Mouse (Mus musculus): Measurements from ENCODE around the gene Selenon. TPM values are rescaled to one million over a fixed set of nuclear protein-coding genes. Genes with fewer than 3 reads are reported as not detected.

Gene Selenon
- polyA plus RNA-seq, 1 experiment from 2014 or later = 43.6 TPM

GRCm38 (mm10) chr4:134564093-134564492 lies 12.1 kb upstream of the Selenon start:
- no peak overlapping the region for H3K27ac ChIP-seq (replicated peaks in 1 of 2; ENCODE audit: control insufficient read depth in 1 of 2, insufficient read depth in 1 of 2, low read depth in 2 of 2, low read length in 2 of 2)
- H3K9ac ChIP-seq (ENCODE audit: low read length) = no peak overlapping the region
- no peak overlapping the region for H3K4me3 ChIP-seq (ENCODE audit: control insufficient read depth in 1 of 2, insufficient read depth in 1 of 2, low read depth in 1 of 2, low read length in 2 of 2)
- WGBS = 80% methylated on average over 6 of the region's 6 CpGs
- H3K4me2 ChIP-seq (ENCODE audit: low read length) = no peak overlapping the region
- H3K4me1 ChIP-seq (ENCODE audit: control insufficient read depth in 2 of 2, insufficient read depth in 2 of 2, low read length in 2 of 2) = no peaks in the 10 kb centered on the region
- peaks cover 4% of the 10 kb centered on the region; the same call in 1 of the 2 replicates for H3K9me3 ChIP-seq (ENCODE audit: control insufficient read depth, low read length)
- H3K27me3 ChIP-seq (ENCODE audit: control insufficient read depth, insufficient read depth, low read length) = no peaks in the 10 kb centered on the region
- H3K36me3 ChIP-seq (ENCODE audit: control insufficient read depth, insufficient read depth, low read length) = peaks cover 61% of the 10 kb centered on the region
- ATAC-seq (ENCODE audit: insufficient number of reproducible peaks, insufficient read depth, low FRiP score, low read depth) = no peak

DNA sequence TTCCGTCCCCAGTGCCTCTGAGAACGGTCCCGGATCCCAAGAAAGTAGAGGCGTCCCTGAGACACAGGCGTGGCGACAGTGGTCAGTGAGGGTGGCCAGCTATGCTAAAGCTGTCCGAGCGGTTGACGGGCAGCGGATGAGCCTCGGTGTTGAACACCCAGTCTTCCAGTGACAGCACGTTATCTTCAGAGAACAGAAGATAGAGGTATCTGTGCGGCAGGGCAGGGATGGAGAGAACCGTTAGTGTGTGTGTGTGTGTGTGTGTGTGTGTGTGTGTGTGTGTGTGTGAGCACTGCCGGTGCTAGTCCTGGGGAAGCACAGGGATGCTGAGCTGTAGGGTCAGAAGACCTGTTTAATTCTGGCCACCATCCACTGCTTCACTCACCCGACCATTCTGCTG lies 11.7 kb upstream of the Selenon start:
- peaks cover 56% of the 10 kb centered on the region for H3K36me3 ChIP-seq (ENCODE audit: control insufficient read depth, insufficient read depth, low read length)
- H3K4me3 ChIP-seq (ENCODE audit: control insufficient read depth in 1 of 2, insufficient read depth in 1 of 2, low read depth in 1 of 2, low read length in 2 of 2) = no peak overlapping the region
- H3K9me3 ChIP-seq (ENCODE audit: control insufficient read depth, low read length) = peaks cover 4% of the 10 kb centered on the region; the same call in 1 of the 2 replicates
- H3K27me3 ChIP-seq (ENCODE audit: control insufficient read depth, insufficient read depth, low read length) = no peaks in the 10 kb centered on the region
- ATAC-seq (ENCODE audit: insufficient number of reproducible peaks, insufficient read depth, low FRiP score, low read depth) = no peak
- no peak overlapping the region for H3K9ac ChIP-seq (ENCODE audit: low read length)
- 77% methylated on average over 16 of the region's 16 CpGs for WGBS
- H3K4me2 ChIP-seq (ENCODE audit: low read length) = no peak overlapping the region
- H3K4me1 ChIP-seq (ENCODE audit: control insufficient read depth in 2 of 2, insufficient read depth in 2 of 2, low read length in 2 of 2) = no peaks in the 10 kb centered on the region
- H3K27ac ChIP-seq (replicated peaks in 1 of 2; ENCODE audit: control insufficient read depth in 1 of 2, insufficient read depth in 1 of 2, low read depth in 2 of 2, low read length in 2 of 2) = no peak overlapping the region

DNA sequence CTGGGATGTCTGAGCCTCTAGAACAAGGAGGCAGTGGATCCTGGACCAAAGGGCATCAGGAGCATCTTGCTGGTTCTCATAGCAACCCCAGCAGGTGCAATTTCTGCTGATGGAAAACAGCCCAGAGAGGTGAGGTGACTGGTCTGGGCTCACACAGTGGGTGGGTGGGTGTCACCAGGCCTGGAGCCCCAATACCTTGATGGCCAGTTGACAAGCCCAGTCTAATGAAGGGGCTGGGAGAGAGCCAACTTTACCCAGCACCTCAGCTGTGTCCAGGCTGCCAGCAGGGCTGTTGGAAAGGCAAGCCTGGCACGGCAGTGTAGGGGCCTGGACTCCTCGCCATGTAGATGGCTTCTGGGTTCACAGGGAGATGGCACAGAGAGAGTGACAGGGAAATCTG lies 10.0 kb upstream of the Selenon start:
- Histone ChIP-seq H3K9ac (ENCODE audit: low read length) (no peak overlapping the region), H3K27me3 (ENCODE audit: control insufficient read depth, insufficient read depth, low read length) (no peaks in the 10 kb centered on the region), H3K4me3 (ENCODE audit: control insufficient read depth in 1 of 2, insufficient read depth in 1 of 2, low read depth in 1 of 2, low read length in 2 of 2) (no peak overlapping the region), H3K4me1 (ENCODE audit: control insufficient read depth in 2 of 2, insufficient read depth in 2 of 2, low read length in 2 of 2) (peaks cover 2 to 3% of the 10 kb centered on the region in 2 experiments; a peak in 2 of 4 replicates), H3K36me3 (ENCODE audit: control insufficient read depth, insufficient read depth, low read length) (peaks cover 53% of the 10 kb centered on the region), H3K4me2 (ENCODE audit: low read length) (no peak overlapping the region), H3K27ac (replicated peaks in 1 of 2; ENCODE audit: control insufficient read depth in 1 of 2, insufficient read depth in 1 of 2, low read depth in 2 of 2, low read length in 2 of 2) (no peak overlapping the region), H3K9me3 (ENCODE audit: control insufficient read depth, low read length) (peaks cover 4% of the 10 kb centered on the region; the same call in 1 of the 2 replicates)
- WGBS = 82% methylated on average over 2 of the region's 2 CpGs
- ATAC-seq (ENCODE audit: insufficient number of reproducible peaks, insufficient read depth, low FRiP score, low read depth) = no peak

- H3K27me3 ChIP-seq (ENCODE audit: control insufficient read depth, insufficient read depth, low read length) = no peaks in the 10 kb centered on the region
- H3K9ac ChIP-seq (ENCODE audit: low read length) = no peak overlapping the region
- H3K9me3 ChIP-seq (ENCODE audit: control insufficient read depth, low read length) = no peaks in the 10 kb centered on the region
- H3K4me2 ChIP-seq (ENCODE audit: low read length) = no peak overlapping the region
- peaks cover 43% of the 10 kb centered on the region for H3K36me3 ChIP-seq (ENCODE audit: control insufficient read depth, insufficient read depth, low read length)
- 86% methylated on average over 8 of the region's 8 CpGs for WGBS
- H3K27ac ChIP-seq (replicated peaks in 1 of 2; ENCODE audit: control insufficient read depth in 1 of 2, insufficient read depth in 1 of 2, low read depth in 2 of 2, low read length in 2 of 2) = no peak overlapping the region
- ATAC-seq (ENCODE audit: insufficient number of reproducible peaks, insufficient read depth, low FRiP score, low read depth) = no peak
- H3K4me1 ChIP-seq (ENCODE audit: control insufficient read depth in 2 of 2, insufficient read depth in 2 of 2, low read length in 2 of 2) = peaks cover 3 to 4% of the 10 kb centered on the region in 2 experiments; a peak in 2 of 4 replicates
- no peak overlapping the region for H3K4me3 ChIP-seq (ENCODE audit: control insufficient read depth in 1 of 2, insufficient read depth in 1 of 2, low read depth in 1 of 2, low read length in 2 of 2)
These were observed 8.7 kb upstream of the Selenon start for GRCm38 (mm10) chr4:134560699-134561098.

GRCm38 (mm10) chr4:134559154-134559553 lies 7.2 kb upstream of the Selenon start:
- H3K27ac ChIP-seq (replicated peaks in 1 of 2; ENCODE audit: control insufficient read depth in 1 of 2, insufficient read depth in 1 of 2, low read depth in 2 of 2, low read length in 2 of 2) = no peak overlapping the region
- 69% methylated on average over 7 of the region's 7 CpGs for WGBS
- no peak for ATAC-seq (ENCODE audit: insufficient number of reproducible peaks, insufficient read depth, low FRiP score, low read depth)
- no peaks in the 10 kb centered on the region for H3K9me3 ChIP-seq (ENCODE audit: control insufficient read depth, low read length)
- H3K4me2 ChIP-seq (ENCODE audit: low read length) = no peak overlapping the region
- H3K27me3 ChIP-seq (ENCODE audit: control insufficient read depth, insufficient read depth, low read length) = no peaks in the 10 kb centered on the region
- peaks cover 3 to 4% of the 10 kb centered on the region in 2 experiments; a peak in 2 of 4 replicates for H3K4me1 ChIP-seq (ENCODE audit: control insufficient read depth in 2 of 2, insufficient read depth in 2 of 2, low read length in 2 of 2)
- peaks cover 28% of the 10 kb centered on the region for H3K36me3 ChIP-seq (ENCODE audit: control insufficient read depth, insufficient read depth, low read length)
- H3K4me3 ChIP-seq (ENCODE audit: control insufficient read depth in 1 of 2, insufficient read depth in 1 of 2, low read depth in 1 of 2, low read length in 2 of 2) = no peak overlapping the region
- no peak overlapping the region for H3K9ac ChIP-seq (ENCODE audit: low read length)

DNA sequence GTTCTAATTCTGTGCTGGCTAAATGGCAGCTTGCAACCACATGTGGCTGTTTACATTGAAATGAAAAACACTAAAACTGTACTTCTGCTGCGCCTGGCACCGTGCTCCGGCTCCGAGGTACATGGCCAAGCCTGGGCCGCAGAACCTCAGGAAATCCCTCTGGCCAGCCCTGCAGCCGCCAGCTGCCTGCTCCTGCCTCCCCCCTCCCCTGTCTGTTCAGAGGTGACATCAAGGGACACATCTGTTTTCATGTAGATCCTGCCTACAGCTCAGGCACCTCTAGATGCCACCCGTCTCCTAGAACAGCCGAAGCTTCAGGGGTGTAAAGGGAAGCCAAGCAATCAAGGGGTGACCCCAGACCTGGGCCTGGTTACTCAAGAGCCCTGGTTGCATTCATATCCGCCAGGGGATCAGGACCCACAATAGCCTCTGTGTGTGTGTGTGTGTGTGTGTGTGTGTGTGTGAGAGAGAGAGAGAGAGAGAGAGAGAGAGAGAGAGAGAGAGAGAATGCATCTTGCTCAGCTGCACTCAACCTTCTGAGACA lies 6.7 kb upstream of the Selenon start:
- ATAC-seq (ENCODE audit: insufficient number of reproducible peaks, insufficient read depth, low FRiP score, low read depth) = no peak
- no peak overlapping the region for H3K4me3 ChIP-seq (ENCODE audit: control insufficient read depth in 1 of 2, insufficient read depth in 1 of 2, low read depth in 1 of 2, low read length in 2 of 2)
- no peaks in the 10 kb centered on the region for H3K9me3 ChIP-seq (ENCODE audit: control insufficient read depth, low read length)
- peaks cover 3 to 4% of the 10 kb centered on the region in 2 experiments; a peak in 2 of 4 replicates for H3K4me1 ChIP-seq (ENCODE audit: control insufficient read depth in 2 of 2, insufficient read depth in 2 of 2, low read length in 2 of 2)
- peaks cover 23% of the 10 kb centered on the region for H3K36me3 ChIP-seq (ENCODE audit: control insufficient read depth, insufficient read depth, low read length)
- no peaks in the 10 kb centered on the region for H3K27me3 ChIP-seq (ENCODE audit: control insufficient read depth, insufficient read depth, low read length)
- WGBS = 57% methylated on average over 9 of the region's 9 CpGs
- no peak overlapping the region for H3K4me2 ChIP-seq (ENCODE audit: low read length)
- no peak overlapping the region for H3K9ac ChIP-seq (ENCODE audit: low read length)
- no peak overlapping the region for H3K27ac ChIP-seq (replicated peaks in 1 of 2; ENCODE audit: control insufficient read depth in 1 of 2, insufficient read depth in 1 of 2, low read depth in 2 of 2, low read length in 2 of 2)

DNA sequence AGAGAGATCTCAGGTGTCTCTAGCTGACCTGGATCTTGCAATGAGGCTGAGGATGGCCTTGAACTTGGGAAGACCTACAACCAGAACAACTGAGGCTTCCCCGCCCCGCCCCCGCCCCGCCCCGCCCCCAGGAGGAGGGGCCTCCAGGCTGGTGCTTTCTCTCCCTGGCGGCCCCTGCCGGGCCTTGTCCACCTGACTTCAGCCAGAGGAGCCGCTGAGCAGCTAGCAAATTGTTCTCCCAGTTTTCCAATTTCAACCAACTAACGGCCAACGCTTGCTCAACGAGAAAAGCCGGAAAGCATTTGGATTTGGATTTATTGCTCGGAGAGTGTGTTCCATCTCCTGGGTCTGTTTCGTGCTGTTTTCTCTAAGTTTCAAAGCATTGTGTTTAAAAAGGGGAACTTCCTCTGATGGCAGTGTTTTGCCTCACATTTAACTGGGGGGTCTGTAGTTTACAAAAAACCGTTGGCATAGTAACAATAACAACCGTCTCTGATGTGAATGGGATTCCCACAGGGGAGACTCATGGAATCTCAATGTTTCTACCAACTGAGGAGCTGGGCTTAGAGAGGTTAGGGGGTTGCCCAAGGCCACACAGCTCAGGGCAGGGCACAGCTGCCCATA lies 5.8 kb upstream of the Selenon start:
- Histone ChIP-seq H3K27ac (replicated peaks in 1 of 2; ENCODE audit: control insufficient read depth in 1 of 2, insufficient read depth in 1 of 2, low read depth in 2 of 2, low read length in 2 of 2) (0 out of 4 replicates have a peak overlapping the region, but pooled peaks of 1 of the 2 experiments have one; percentile 28), H3K9me3 (ENCODE audit: control insufficient read depth, low read length) (no peaks in the 10 kb centered on the region), H3K4me3 (ENCODE audit: control insufficient read depth in 1 of 2, insufficient read depth in 1 of 2, low read depth in 1 of 2, low read length in 2 of 2) (no peak overlapping the region), H3K36me3 (ENCODE audit: control insufficient read depth, insufficient read depth, low read length) (peaks cover 14% of the 10 kb centered on the region), H3K9ac (ENCODE audit: low read length) (peak overlapping the region; percentile 25; the same call in 1 of the 2 replicates), H3K4me1 (ENCODE audit: control insufficient read depth in 2 of 2, insufficient read depth in 2 of 2, low read length in 2 of 2) (peaks cover 3 to 4% of the 10 kb centered on the region in 2 experiments; a peak in 2 of 4 replicates), H3K27me3 (ENCODE audit: control insufficient read depth, insufficient read depth, low read length) (no peaks in the 10 kb centered on the region), H3K4me2 (ENCODE audit: low read length) (no peak overlapping the region)
- WGBS = 25% methylated on average over 16 of the region's 16 CpGs
- no peak for ATAC-seq (ENCODE audit: insufficient number of reproducible peaks, insufficient read depth, low FRiP score, low read depth)

Data from heart, embryonic 14.5 days (tissue).